Mouse (Mus musculus) MEL (cell line): ENCODE data around the gene Srsf1. TPM values are rescaled to one million over a fixed set of nuclear protein-coding genes. Genes with fewer than 3 reads are reported as not detected.
A peak's percentile ranks its signal among the peaks of the same experiment; 100 is the strongest.

Experiments
- DNase-seq: peaks from one replicate; pipeline ENCODE4 v3.0.0; 2011; ENCODE audit warnings: low read depth, low spot score
- H3K27ac ChIP-seq: 2 replicates; pipeline ENCODE4 v1.5.1; 2012; ENCODE audit warnings: low read depth, mild to moderate bottlenecking, control low read depth, low read length, moderate library complexity; ENCODE audit not compliant: control insufficient read depth
- H3K27me3 ChIP-seq, 2 experiments: fragments of 150-350 bp in 1 of 2; sonication (generic) in 1 of 2; 2 replicates each; pipeline ENCODE4 v1.6.1; 2012; ENCODE audit warnings: low read length in 2 of 2, mild to moderate bottlenecking in 2 of 2, improper control_type of control experiment in 1 of 2, moderate library complexity in 1 of 2; ENCODE audit not compliant: insufficient read depth in 2 of 2, control insufficient read depth in 1 of 2
- H3K36me3 ChIP-seq, 2 experiments: 2 replicates each; pipeline ENCODE4 v1.6.1; 2012 to 2014; ENCODE audit warnings: low read length in 2 of 2, improper control_type of control experiment in 1 of 2, inconsistent platforms in 1 of 2, mild to moderate bottlenecking in 1 of 2; ENCODE audit not compliant: insufficient read depth in 2 of 2, control insufficient read depth in 1 of 2
- H3K4me1 ChIP-seq, 2 experiments: fragments of 150-350 bp in 1 of 2; sonication (generic) in 1 of 2; 2 replicates each; pipeline ENCODE4 v1.6.1; 2012; ENCODE audit warnings: low read length in 2 of 2, improper control_type of control experiment in 1 of 2, mild to moderate bottlenecking in 1 of 2; ENCODE audit not compliant: insufficient read depth in 2 of 2, control insufficient read depth in 1 of 2
- H3K4me3 ChIP-seq, 2 experiments: fragments of 150-350 bp in 1 of 2; sonication (generic) in 1 of 2; 2 replicates each; pipeline ENCODE4 v1.5.1; 2012; ENCODE audit warnings: low read depth in 2 of 2, low read length in 2 of 2, mild to moderate bottlenecking in 2 of 2, moderate library complexity in 2 of 2, control low read depth in 1 of 2, improper control_type of control experiment in 1 of 2; ENCODE audit not compliant: control insufficient read depth in 1 of 2, insufficient read depth in 1 of 2
- H3K79me2 ChIP-seq: 2 replicates; pipeline ENCODE4 v1.6.1; 2012; ENCODE audit warnings: mild to moderate bottlenecking, low read length, moderate library complexity; ENCODE audit not compliant: control insufficient read depth, poor library complexity, insufficient read depth
- H3K9ac ChIP-seq: 2 replicates; pipeline ENCODE4 v1.6.1; 2012; ENCODE audit warnings: low read depth, mild to moderate bottlenecking, control low read depth, low read length, moderate library complexity; ENCODE audit not compliant: control insufficient read depth, poor library complexity, severe bottlenecking
- H3K9me3 ChIP-seq: fragments of 150-350 bp; sonication (generic); replicated peaks from 2 replicates; pipeline ENCODE4 v1.6.1; 2012; ENCODE audit warnings: mild to moderate bottlenecking, low read length, improper control_type of control experiment, moderate library complexity; ENCODE audit not compliant: insufficient read depth
- CHD1 ChIP-seq: IDR thresholded peaks from 2 replicates; pipeline ENCODE4 v1.6.1; 2012; ENCODE audit warnings: low read depth, mild to moderate bottlenecking, inconsistent platforms, low read length, improper control_type of control experiment
- EP300 ChIP-seq, 2 experiments: IDR thresholded peaks; 2 replicates each; pipeline ENCODE4 v1.6.1; 2011; ENCODE audit warnings: improper control_type of control experiment in 2 of 2, low read length in 2 of 2, low read depth in 1 of 2, mild to moderate bottlenecking in 1 of 2
- GATA1 ChIP-seq: IDR thresholded peaks from 2 replicates; pipeline ENCODE4 v1.6.1; 2011; ENCODE audit warnings: low read depth, low read length, improper control_type of control experiment
- HCFC1 ChIP-seq: IDR thresholded peaks from 2 replicates; pipeline ENCODE4 v1.6.1; 2012; ENCODE audit warnings: low read depth, mild to moderate bottlenecking, inconsistent platforms, low read length, improper control_type of control experiment, moderate library complexity
- JUND ChIP-seq: IDR thresholded peaks from 2 replicates; pipeline ENCODE4 v1.6.1; 2011; ENCODE audit warnings: low read depth, mild to moderate bottlenecking, improper control_type of control experiment, low read length
- MAZ ChIP-seq: IDR thresholded peaks from 2 replicates; pipeline ENCODE4 v1.6.1; 2012; ENCODE audit warnings: low read depth, mild to moderate bottlenecking, inconsistent platforms, low read length, improper control_type of control experiment
- MXI1 ChIP-seq: IDR thresholded peaks from 2 replicates; pipeline ENCODE4 v1.6.1; 2011; ENCODE audit warnings: mild to moderate bottlenecking, low read depth, low read length, improper control_type of control experiment
- MYB ChIP-seq: IDR thresholded peaks from 2 replicates; pipeline ENCODE4 v1.6.1; 2011; ENCODE audit warnings: mild to moderate bottlenecking, low read depth, low read length, improper control_type of control experiment
- SIN3A ChIP-seq: IDR thresholded peaks from 2 replicates; pipeline ENCODE4 v1.6.1; 2012; ENCODE audit warnings: low read length, improper control_type of control experiment, inconsistent platforms
- SMC3 ChIP-seq: IDR thresholded peaks from 2 replicates; pipeline ENCODE4 v1.6.1; 2011; ENCODE audit warnings: low read depth, low read length, improper control_type of control experiment
- TAL1 ChIP-seq: IDR thresholded peaks from 2 replicates; pipeline ENCODE4 v1.6.1; 2012; ENCODE audit warnings: mild to moderate bottlenecking, inconsistent platforms, low read length, moderate library complexity, mixed read lengths
- USF1 ChIP-seq: IDR thresholded peaks from 2 replicates; pipeline ENCODE4 v1.6.1; 2014; ENCODE audit warnings: low read depth, mild to moderate bottlenecking, inconsistent platforms, low read length, improper control_type of control experiment, moderate library complexity
- ZKSCAN1 ChIP-seq: IDR thresholded peaks from 2 replicates; pipeline ENCODE4 v1.6.1; 2012; ENCODE audit warnings: low read depth, mild to moderate bottlenecking, inconsistent platforms, low read length, improper control_type of control experiment, moderate library complexity
- ZMIZ1 ChIP-seq: IDR thresholded peaks from 2 replicates; pipeline ENCODE4 v1.6.1; 2012; ENCODE audit warnings: low read depth, mild to moderate bottlenecking, inconsistent platforms, low read length, improper control_type of control experiment, moderate library complexity
- ZNF384 ChIP-seq: IDR thresholded peaks from 2 replicates; pipeline ENCODE4 v1.6.1; 2012; ENCODE audit warnings: low read depth, mild to moderate bottlenecking, inconsistent platforms, low read length, improper control_type of control experiment
- polyA plus RNA-seq, 2 experiments: library from polyadenylated mRNA; stranded (reverse) in 1 of 2; unstranded in 1 of 2; fragments of >175 nt in 1 of 2; fragments of >200 nt in 1 of 2; gene quantifications; 2 replicates each; pipeline versions ENCODE4 v1.2.1 to v1.2.4; 2012; ENCODE audit warnings: low replicate concordance in 2 of 2, low read depth in 1 of 2; ENCODE audit not compliant: insufficient read length in 2 of 2, insufficient read depth in 1 of 2, missing spikeins in 1 of 2
- total RNA-seq: library from RNA; depleted of rRNA; stranded (reverse); fragments of 300-350 nt; gene quantifications from 2 replicates; pipeline ENCODE4 v1.2.3, GENCODE M21; 2012

The Srsf1 gene
- total and polyA plus RNA-seq, 3 experiments = 421 to 596 (median 431) TPM

DNA sequence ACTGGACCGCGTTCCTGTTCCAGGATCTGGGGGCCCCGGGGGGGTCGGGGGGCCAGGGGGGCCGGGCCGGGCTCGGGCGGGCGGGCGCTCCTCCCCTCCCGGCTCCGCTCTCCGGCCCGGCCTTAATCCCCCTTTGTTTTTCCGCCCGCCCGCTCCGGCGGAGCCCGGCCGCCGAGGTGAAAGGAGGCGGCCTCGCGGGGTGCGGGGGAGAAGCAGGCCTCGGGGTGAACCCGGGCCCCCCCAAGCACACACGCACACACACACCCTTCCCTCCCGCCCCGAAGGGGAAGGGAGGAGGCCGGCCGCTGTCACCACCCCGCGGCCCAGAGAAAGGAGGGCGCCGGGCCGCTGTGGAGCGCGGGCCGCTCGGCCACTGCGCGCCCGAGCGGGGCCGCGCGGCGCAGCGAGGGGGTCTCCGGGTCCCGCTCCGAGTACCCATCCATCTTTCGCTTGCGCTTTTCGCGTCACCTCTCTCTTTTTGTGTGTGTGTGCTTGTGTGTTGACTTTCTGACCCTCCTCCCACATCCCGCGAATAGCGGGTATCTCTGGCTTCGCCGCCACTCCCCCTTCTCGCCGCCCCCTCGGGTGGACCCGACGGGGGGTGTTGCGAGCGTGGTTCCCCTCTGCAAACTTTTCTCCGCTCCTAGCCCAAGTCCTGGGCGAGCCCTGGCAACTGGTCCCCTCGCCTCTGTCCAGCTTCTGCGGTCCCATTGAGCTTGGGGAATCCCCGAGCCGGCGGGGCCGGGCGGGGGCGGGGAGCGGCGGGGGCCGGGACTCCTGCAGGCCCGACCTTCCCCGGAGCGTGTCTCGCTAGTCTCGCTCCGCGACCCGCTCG, 21.5 kb downstream of the Srsf1 start (continued):
- peak; percentile 72; the same call in 1 of the 2 replicates for TF ChIP-seq MAZ
- no peak for TF ChIP-seq USF1
- TF ChIP-seq ZMIZ1 = 0 out of 2 replicates have a peak, but pooled peaks have one; percentile 20
- TF ChIP-seq, all 39 proteins: peak for 10

DNA sequence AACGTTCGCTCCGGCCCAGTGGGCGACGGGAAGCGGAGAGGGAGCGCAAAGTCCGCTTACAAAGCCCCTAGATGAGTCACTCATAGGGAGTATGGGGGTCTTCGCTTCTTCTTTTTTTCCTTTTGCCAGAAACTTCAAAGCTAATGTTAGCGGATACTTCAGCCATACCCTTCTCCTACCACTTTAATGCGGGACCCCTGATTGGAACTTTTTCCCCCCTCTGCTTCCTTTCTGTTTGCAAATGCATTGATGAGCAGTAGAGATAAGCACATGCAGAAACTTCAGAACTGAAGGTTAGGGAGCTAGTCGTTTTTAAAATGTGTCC, 22.0 kb downstream of the Srsf1 start:
- Histone ChIP-seq H3K9me3 (no peaks in the 10 kb centered on the region), H3K9ac (peak overlapping the region; percentile 93), H3K27me3 (no peaks in the 10 kb centered on the region), H3K79me2 (peaks cover 43% of the 10 kb centered on the region), H3K4me3 (peak overlapping the region; percentile 63 to 99), H3K36me3 (peaks cover 3 to 21% of the 10 kb centered on the region in 2 experiments; a peak in 3 of 4 replicates), H3K27ac (no peak overlapping the region), H3K4me1 (peaks cover 14 to 18% of the 10 kb centered on the region in 2 experiments)
- DNase-seq = no peak
- TF ChIP-seq CHD1 (0 out of 2 replicates have a peak, but pooled peaks have one; percentile 22), ZMIZ1 (no peak), MXI1 (peak; percentile 2; the same call in 1 of the 2 replicates), SIN3A (peak; percentile 25; the same call in 1 of the 2 replicates), ZNF384 (no peak)

DNA sequence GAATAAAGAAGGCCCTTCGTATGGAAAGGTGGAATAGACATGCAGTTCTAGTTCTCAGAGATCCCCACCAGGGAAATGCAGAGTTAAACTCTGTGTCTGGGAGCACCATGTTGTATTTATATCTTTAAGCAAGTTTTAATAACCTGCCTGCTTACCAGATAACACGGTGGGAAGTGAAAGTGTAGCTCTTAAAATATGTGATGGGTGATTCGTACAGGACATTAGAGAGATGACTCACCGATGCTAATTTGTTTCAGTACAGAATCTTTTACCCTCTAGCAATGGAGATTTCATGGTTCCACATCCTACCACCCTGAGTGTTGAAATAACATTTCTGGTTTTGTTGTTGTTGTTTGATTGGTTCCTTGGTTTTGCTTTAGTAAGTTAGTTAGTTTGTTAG, 23.2 kb downstream of the Srsf1 start:
- TF ChIP-seq TAL1 (no peak), GATA1 (0 out of 2 replicates have a peak, but pooled peaks have one; percentile 19), HCFC1 (no peak), ZKSCAN1 (no peak), JUND (0 out of 2 replicates have a peak, but pooled peaks have one; percentile 19), MYB (no peak), EP300 (IDR thresholded peaks at IDR 0.05; ENCODE audit: low read depth in 1 of 2, low read length in 2 of 2) (no peak), SMC3 (peak; percentile 20; the same call in 1 of the 2 replicates)
- TF ChIP-seq, all 39 proteins: peak for 3
- no peak overlapping the region for H3K27ac ChIP-seq
- H3K9ac ChIP-seq = 0 out of 2 replicates have a peak overlapping the region, but pooled peaks have one; percentile 16
- H3K27me3 ChIP-seq = no peaks in the 10 kb centered on the region
- H3K4me3 ChIP-seq = peak overlapping the region in 1 of 2 experiments; percentile 29; a peak in 2 of 4 replicates
- DNase-seq = peak; percentile 60
- peaks cover 12 to 21% of the 10 kb centered on the region in 2 experiments for H3K36me3 ChIP-seq
- no peaks in the 10 kb centered on the region for H3K9me3 ChIP-seq
- H3K4me1 ChIP-seq = peaks cover 14 to 18% of the 10 kb centered on the region in 2 experiments
- peaks cover 44% of the 10 kb centered on the region for H3K79me2 ChIP-seq
